Mouse (Mus musculus): ENCODE measurements around the gene Gm21904. TPM values are rescaled to one million over a fixed set of nuclear protein-coding genes. Genes with fewer than 3 reads are reported as not detected.
"Not testable (repeated sequence)": the region's sequence is repeated elsewhere in the genome, so short reads cannot be mapped to it uniquely, and the experiment has no call there.

Gene Gm21904
- polyA plus RNA-seq (2012; rRNA removed), result not detected in 2 replicates

- not testable (repeated sequence) for H3K4me1 ChIP-seq (ENCODE audit: control insufficient read depth, insufficient read depth, low read length); H3K27ac ChIP-seq (ENCODE audit: insufficient read depth, low read length); H3K27me3 ChIP-seq (ENCODE audit: control insufficient read depth, insufficient read depth, low read length); H3K4me3 ChIP-seq (replicated peaks; ENCODE audit: insufficient read depth, low read depth, low read length); DNase-seq
- no CpG with 5 or more reads among the region's 3 CpGs for WGBS
Measured at GRCm38 (mm10) chrY:17846166-17846565, at the start of gene Gm21904. TSS of gene Gm21904 (minus strand) at chrY:17846266.

GRCm38 (mm10) chrY:17874441-17874840, 28.4 kb upstream of the Gm21904 start, which contains the start of the genes Gm20772 and Gm20831:
TSS of gene Gm20772 (plus strand) at chrY:17874741.
TSS of gene Gm20831 (plus strand) at chrY:17874741.
- DNase-seq; H3K27ac ChIP-seq (ENCODE audit: insufficient read depth, low read length); H3K4me1 ChIP-seq (ENCODE audit: control insufficient read depth, insufficient read depth, low read length); H3K4me3 ChIP-seq (replicated peaks; ENCODE audit: insufficient read depth, low read depth, low read length); H3K27me3 ChIP-seq (ENCODE audit: control insufficient read depth, insufficient read depth, low read length): not testable (repeated sequence)

Other genes with a start within 250 kb of the Gm21904 start
- gene Gm20772, start 28.5 kb upstream of the Gm21904 start, polyA plus RNA-seq (2012; rRNA removed), result not detected in 2 replicates
- gene Gm20831, start 28.5 kb upstream of the Gm21904 start, polyA plus RNA-seq (2012; rRNA removed), result not detected in 2 replicates
- not detected in 2 replicates for gene Srsy, start 91.1 kb upstream of the Gm21904 start, polyA plus RNA-seq (2012; rRNA removed)
- gene Gm21764, start 215.5 kb upstream of the Gm21904 start, polyA plus RNA-seq (2012; rRNA removed), result not detected in 2 replicates
- not detected in 2 replicates for gene Ssty1, start 242.8 kb upstream of the Gm21904 start, polyA plus RNA-seq (2012; rRNA removed)